Mouse (Mus musculus) liver, embryonic 14.5 days (tissue): ENCODE data around the gene Polk.

Source experiments
- CTCF ChIP-seq: IDR thresholded peaks from 2 replicates; pipeline ENCODE4 v1.5.1; 2016; ENCODE audit warnings: antibody characterized with exemption, low read depth, control low read depth
- EP300 ChIP-seq: IDR thresholded peaks from 2 replicates; pipeline ENCODE4 v1.6.1; 2016; ENCODE audit warnings: antibody characterized with exemption, low read depth

DNA sequence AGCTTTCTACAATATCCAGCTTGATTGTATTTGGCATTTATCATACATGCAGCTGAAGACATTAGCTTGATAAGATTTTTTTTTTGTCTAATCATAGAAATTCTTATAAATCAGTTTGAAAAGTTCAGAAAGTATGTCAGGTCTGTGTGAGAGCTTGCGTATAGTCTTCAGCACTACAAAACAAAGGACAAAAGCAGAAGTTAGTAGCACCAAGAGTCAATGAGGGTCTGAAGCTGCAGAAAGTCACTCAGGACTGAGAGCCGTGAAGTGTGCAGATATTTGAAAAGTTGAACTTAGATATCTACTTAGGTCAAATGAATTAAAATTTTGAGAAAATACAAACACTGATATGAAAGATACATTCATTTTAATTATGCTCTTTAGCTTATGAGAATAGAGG, 36.7 kb upstream of the Polk start:
- TF ChIP-seq CTCF (no peak), EP300 (no peak)
